Mouse (Mus musculus) cerebellum, adult 2 months (tissue): ENCODE data around the gene H2-T3.

Experiments
- CTCF ChIP-seq: fragments of 200-500 bp; IDR thresholded peaks from 2 replicates; pipeline ENCODE4 v1.5.1; 2011; ENCODE audit warnings: low read depth, mild to moderate bottlenecking, control low read depth, low read length, moderate library complexity, borderline replicate concordance; ENCODE audit not compliant: insufficient read depth
- POLR2A ChIP-seq: fragments of 200-500 bp; IDR thresholded peaks from 2 replicates; pipeline ENCODE4 v1.6.1; 2011; ENCODE audit warnings: low read length, control low read depth, borderline replicate concordance; ENCODE audit not compliant: insufficient read depth

- no peak for TF ChIP-seq POLR2A
- TF ChIP-seq CTCF, result no peak
Measured at GRCm38 (mm10) chr17:36201851-36202250, 11.8 kb upstream of the H2-T3 start.
